Mouse (Mus musculus): ENCODE results near the gene Metrnl.

DNA sequence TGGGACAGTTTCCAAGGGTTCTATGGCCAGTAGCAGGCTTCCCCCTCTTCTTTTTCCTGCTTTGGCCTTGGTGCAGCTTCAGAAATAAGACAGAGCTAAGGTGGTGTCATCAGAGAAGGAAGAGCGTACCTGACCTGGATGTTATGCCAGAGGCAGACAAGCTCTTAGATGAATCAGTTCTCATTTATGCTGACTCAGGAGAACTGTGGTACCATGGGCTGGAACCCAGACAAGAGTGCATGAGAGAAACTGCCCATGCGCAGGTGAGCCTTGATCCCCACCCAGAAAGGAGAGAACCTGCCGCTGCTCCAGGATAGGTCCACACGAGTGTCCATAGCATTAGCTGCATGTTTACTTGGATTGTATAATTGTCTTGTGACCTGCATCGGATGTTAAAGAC lies 8.9 kb downstream of the Metrnl start:
- no peak for TF ChIP-seq CTCF (IDR thresholded peaks at IDR 0.05; ENCODE audit: control insufficient read depth, insufficient read depth, insufficient read length)
- TF ChIP-seq USF1 (IDR thresholded peaks at IDR 0.05; ENCODE audit: low read depth): no peak

Data from C2C12 (cell line).